Mouse (Mus musculus) ES-Bruce4 (cell line): Measurements from ENCODE around the gene Arhgef1.

ENCODE experiments used
- CTCF ChIP-seq: IDR thresholded peaks from one replicate; pipeline ENCODE4 v1.8.1; 2011; ENCODE audit warnings: low read depth, low read length
- EP300 ChIP-seq: IDR thresholded peaks from 2 replicates; pipeline ENCODE4 v1.6.1; 2011; ENCODE audit warnings: low read depth, low read length; ENCODE audit not compliant: insufficient read depth

DNA sequence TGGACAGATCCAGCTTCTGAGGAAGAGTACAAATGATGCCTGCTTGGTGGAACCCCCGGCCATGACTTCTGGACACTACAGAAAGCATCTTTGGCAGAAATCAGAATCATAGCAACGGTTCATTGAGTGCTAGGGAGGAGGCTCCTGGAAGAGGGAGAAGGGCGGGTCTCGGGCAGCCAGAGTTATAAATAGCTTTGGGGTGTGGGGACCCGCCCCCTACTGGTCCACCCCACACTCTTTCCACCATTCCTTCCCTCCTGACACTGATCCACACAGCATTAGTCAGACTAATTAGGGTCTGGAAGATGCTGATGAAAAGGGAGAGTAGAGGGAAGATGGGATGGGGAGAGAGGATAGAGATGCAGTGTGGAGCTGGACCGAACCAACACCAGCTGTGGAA is 3.8 kb downstream of the Arhgef1 start:
- no peak for TF ChIP-seq CTCF
- TF ChIP-seq EP300 = no peak
